Mouse (Mus musculus): Measurements from ENCODE around the gene Best2. TPM values are rescaled to one million over a fixed set of nuclear protein-coding genes. Genes with fewer than 3 reads are reported as not detected.

Gene Best2
- not detected in 2 replicates for polyA plus RNA-seq (2015; fragmentation: Nextera tagmentation; extraction: Ambion mirVana)

GRCm38 (mm10) chr8:85014431-85014830 lies at the start of gene Best2:
Gene Best2, minus strand, starts transcription at chr8:85014531.
- Histone ChIP-seq H3K4me3 (peak within 1 kb of the TSS; percentile 38), H3K9ac (peak within 1 kb of the TSS; percentile 67), H3K4me1 (replicated peaks) (peaks cover 6% of the 10 kb centered on the region), H3K9me3 (no peaks in the 10 kb centered on the region), H3K27me3 (peaks cover 49% of the 10 kb centered on the region), H3K4me2 (peak within 1 kb of the TSS; percentile 66), H3K36me3 (peaks cover 25% of the 10 kb centered on the region), H3K27ac (no peak within 1 kb of the TSS)
- WGBS: 70% methylated on average over 1 of the region's 2 CpGs
- no peak for ATAC-seq (ENCODE audit: low FRiP score)

GRCm38 (mm10) chr8:85062603-85063002 lies 48.3 kb upstream of the Best2 start:
- Histone ChIP-seq H3K4me1 (replicated peaks) (peaks cover 24% of the 10 kb centered on the region), H3K36me3 (peaks cover 47% of the 10 kb centered on the region), H3K4me2 (peak overlapping the region; percentile 95; the same call in 1 of the 2 replicates), H3K9ac (no peak overlapping the region), H3K9me3 (no peaks in the 10 kb centered on the region), H3K27me3 (no peaks in the 10 kb centered on the region), H3K4me3 (no peak overlapping the region), H3K27ac (no peak overlapping the region)
- WGBS: 94% methylated on average over 4 of the region's 4 CpGs
- no peak for ATAC-seq (ENCODE audit: low FRiP score)

GRCm38 (mm10) chr8:85059879-85060616 lies 45.7 kb upstream of the Best2 start, which contains the start of gene Fbxw9:
Gene Fbxw9, plus strand, starts transcription at chr8:85060055.
- H3K36me3 ChIP-seq: peaks cover 46% of the 10 kb centered on the region
- peak within 1 kb of the TSS; percentile 94 for H3K4me3 ChIP-seq
- peak; percentile 92 for ATAC-seq (ENCODE audit: low FRiP score)
- peak within 1 kb of the TSS; percentile 95 for H3K4me2 ChIP-seq
- H3K27me3 ChIP-seq: no peaks in the 10 kb centered on the region
- peak within 1 kb of the TSS; percentile 70 for H3K27ac ChIP-seq
- 0% methylated on average over 53 of the region's 53 CpGs for WGBS
- H3K9me3 ChIP-seq: no peaks in the 10 kb centered on the region
- H3K9ac ChIP-seq: peak within 1 kb of the TSS; percentile 91
- H3K4me1 ChIP-seq (replicated peaks): peaks cover 24% of the 10 kb centered on the region

GRCm38 (mm10) chr8:85057367-85057766 lies 43.0 kb upstream of the Best2 start:
- no peak for ATAC-seq (ENCODE audit: low FRiP score)
- H3K27me3 ChIP-seq: no peaks in the 10 kb centered on the region
- H3K9me3 ChIP-seq: no peaks in the 10 kb centered on the region
- WGBS: 87% methylated on average over 7 of the region's 7 CpGs
- H3K4me3 ChIP-seq: no peak overlapping the region
- no peak overlapping the region for H3K9ac ChIP-seq
- H3K4me2 ChIP-seq: no peak overlapping the region
- no peak overlapping the region for H3K27ac ChIP-seq
- peaks cover 57% of the 10 kb centered on the region for H3K36me3 ChIP-seq
- H3K4me1 ChIP-seq (replicated peaks): peaks cover 22% of the 10 kb centered on the region

GRCm38 (mm10) chr8:85043619-85044018 lies 29.3 kb upstream of the Best2 start:
- Histone ChIP-seq H3K9ac (no peak overlapping the region), H3K36me3 (peaks cover 82% of the 10 kb centered on the region)
- ATAC-seq (ENCODE audit: low FRiP score): no peak

GRCm38 (mm10) chr8:85037681-85038531 lies 23.6 kb upstream of the Best2 start:
- peak; percentile 10; the same call in 1 of the 2 replicates for ATAC-seq (ENCODE audit: low FRiP score)
- Histone ChIP-seq H3K9me3 (no peaks in the 10 kb centered on the region), H3K4me2 (peak overlapping the region; percentile 97), H3K36me3 (peaks cover 31% of the 10 kb centered on the region), H3K27ac (peak overlapping the region; percentile 99), H3K4me3 (peak overlapping the region; percentile 82), H3K9ac (peak overlapping the region; percentile 95), H3K4me1 (replicated peaks) (peaks cover 32% of the 10 kb centered on the region), H3K27me3 (no peaks in the 10 kb centered on the region)
- under 1% methylated on average over 47 of the region's 57 CpGs for WGBS

More at GRCm38 (mm10) chr8:85043619-85044018, 29.3 kb upstream of the Best2 start:
- Histone ChIP-seq H3K27ac (no peak overlapping the region), H3K27me3 (no peaks in the 10 kb centered on the region), H3K4me1 (replicated peaks) (peaks cover 10% of the 10 kb centered on the region), H3K9me3 (no peaks in the 10 kb centered on the region), H3K4me3 (no peak overlapping the region), H3K4me2 (no peak overlapping the region)
- 97% methylated on average over 6 of the region's 6 CpGs for WGBS

DNA sequence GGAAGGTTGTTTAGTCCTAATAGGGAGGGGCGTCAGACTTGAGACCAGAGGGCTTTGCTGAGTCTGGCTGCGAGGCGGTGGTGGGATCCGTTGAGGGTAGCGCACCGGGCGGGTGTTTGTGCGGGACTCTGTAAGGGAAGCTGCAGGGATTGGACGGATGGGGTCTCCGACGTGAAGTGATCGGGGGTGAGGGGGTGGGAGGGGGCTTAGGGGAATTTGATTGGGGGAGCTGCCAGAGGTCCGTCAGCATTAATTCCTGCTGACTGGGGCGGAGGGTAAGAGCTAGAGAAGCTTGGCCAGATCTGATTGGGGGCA lies 23.0 kb upstream of the Best2 start:
- Histone ChIP-seq H3K4me3 (peak overlapping the region; percentile 82), H3K36me3 (peaks cover 32% of the 10 kb centered on the region), H3K4me2 (peak overlapping the region; percentile 97), H3K9ac (peak overlapping the region; percentile 95), H3K4me1 (replicated peaks) (peaks cover 32% of the 10 kb centered on the region), H3K27ac (peak overlapping the region; percentile 99), H3K9me3 (no peaks in the 10 kb centered on the region), H3K27me3 (no peaks in the 10 kb centered on the region)
- WGBS: under 1% methylated on average over 14 of the region's 14 CpGs
- ATAC-seq (ENCODE audit: low FRiP score): peak; percentile 71

DNA sequence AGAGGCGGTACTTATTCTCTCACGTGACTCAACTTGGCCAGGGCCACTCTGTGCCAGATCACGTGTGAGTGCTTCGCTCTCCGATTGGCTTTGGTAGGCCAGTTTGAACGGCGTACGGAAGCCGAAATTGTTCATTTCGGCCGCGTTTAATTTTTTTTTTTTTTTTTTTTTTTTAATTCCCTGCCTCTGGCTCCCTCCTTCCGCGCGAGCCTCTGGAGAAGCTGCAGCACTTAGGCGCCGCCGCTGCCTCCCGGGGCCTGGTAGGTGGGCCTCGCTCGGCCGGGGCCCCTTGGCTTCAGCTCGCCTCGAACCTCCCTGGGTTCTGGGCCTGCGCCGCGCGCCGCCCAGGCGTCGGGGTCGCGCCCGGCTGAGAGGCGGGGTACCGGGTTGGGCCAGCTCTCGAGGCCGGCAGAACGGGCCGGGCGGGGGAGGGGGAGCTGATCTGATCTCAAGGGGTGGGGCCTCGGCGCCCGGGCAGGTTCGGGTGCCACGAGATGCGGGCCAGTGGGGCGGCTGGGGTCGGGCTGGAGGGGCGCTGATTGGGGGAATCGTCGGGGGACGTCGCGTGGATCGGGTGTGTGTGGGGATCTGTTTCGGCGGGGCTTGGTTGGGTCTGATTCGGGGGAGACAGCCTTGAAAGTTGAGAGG lies 22.5 kb upstream of the Best2 start, which contains the start of gene Tnpo2:
TSS of gene Tnpo2 (plus strand) at position 198 of the 648 bp plus-strand sequence.
- peaks cover 32% of the 10 kb centered on the region for H3K36me3 ChIP-seq
- H3K4me1 ChIP-seq (replicated peaks): peaks cover 32% of the 10 kb centered on the region
- H3K27ac ChIP-seq: peak within 1 kb of the TSS; percentile 99
- no peaks in the 10 kb centered on the region for H3K9me3 ChIP-seq
- H3K4me3 ChIP-seq: peak within 1 kb of the TSS; percentile 82
- peak within 1 kb of the TSS; percentile 95 for H3K9ac ChIP-seq
- no peaks in the 10 kb centered on the region for H3K27me3 ChIP-seq
- under 1% methylated on average over 58 of the region's 59 CpGs for WGBS
- H3K4me2 ChIP-seq: peak within 1 kb of the TSS; percentile 97
- peak; percentile 93 for ATAC-seq (ENCODE audit: low FRiP score)

DNA sequence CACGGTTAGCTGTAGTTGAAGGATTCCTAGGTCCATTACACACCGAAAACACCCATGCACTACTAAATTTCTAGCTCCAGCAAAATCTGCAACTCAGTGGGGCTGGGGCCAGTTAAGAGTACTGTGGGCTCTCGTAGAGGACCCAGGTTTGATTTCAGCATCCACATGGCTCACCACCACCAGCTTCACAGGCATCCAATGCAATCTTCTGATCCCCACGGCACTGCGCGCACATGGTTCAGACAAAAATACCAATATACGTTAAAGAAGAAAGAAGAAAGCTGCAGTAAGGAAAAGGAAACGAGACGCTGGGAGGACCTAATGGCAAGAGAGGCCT lies 22.0 kb upstream of the Best2 start:
- Histone ChIP-seq H3K9ac (peak overlapping the region; percentile 79), H3K36me3 (peaks cover 33% of the 10 kb centered on the region), H3K27ac (peak overlapping the region; percentile 87), H3K4me2 (peak overlapping the region; percentile 76), H3K4me1 (replicated peaks) (peaks cover 32% of the 10 kb centered on the region), H3K4me3 (peak overlapping the region; percentile 82), H3K27me3 (no peaks in the 10 kb centered on the region), H3K9me3 (no peaks in the 10 kb centered on the region)
- 0% methylated on average over 9 of the region's 9 CpGs for WGBS
- ATAC-seq (ENCODE audit: low FRiP score): peak; percentile 43

GRCm38 (mm10) chr8:85035728-85036310 lies 21.5 kb upstream of the Best2 start:
- H3K9ac ChIP-seq: peak overlapping the region; percentile 79
- H3K27ac ChIP-seq: peak overlapping the region; percentile 87
- peak; percentile 0 for ATAC-seq (ENCODE audit: low FRiP score)
- peak overlapping the region; percentile 76 for H3K4me2 ChIP-seq
- no peaks in the 10 kb centered on the region for H3K9me3 ChIP-seq
- WGBS: 2% methylated on average over 15 of the region's 15 CpGs
- H3K4me1 ChIP-seq (replicated peaks): peaks cover 32% of the 10 kb centered on the region
- H3K27me3 ChIP-seq: no peaks in the 10 kb centered on the region
- peak overlapping the region; percentile 82 for H3K4me3 ChIP-seq
- H3K36me3 ChIP-seq: peaks cover 32% of the 10 kb centered on the region

GRCm38 (mm10) chr8:85035165-85035727 lies 20.9 kb upstream of the Best2 start:
- peak overlapping the region; percentile 82 for H3K4me3 ChIP-seq
- 0 out of 2 replicates have a peak overlapping the region, but pooled peaks have one; percentile 87 for H3K27ac ChIP-seq
- 6% methylated on average over 12 of the region's 12 CpGs for WGBS
- no peak for ATAC-seq (ENCODE audit: low FRiP score)
- no peaks in the 10 kb centered on the region for H3K9me3 ChIP-seq
- H3K4me1 ChIP-seq (replicated peaks): peaks cover 32% of the 10 kb centered on the region
- H3K27me3 ChIP-seq: no peaks in the 10 kb centered on the region
- peaks cover 31% of the 10 kb centered on the region for H3K36me3 ChIP-seq
- peak overlapping the region; percentile 79 for H3K9ac ChIP-seq
- peak overlapping the region; percentile 76 for H3K4me2 ChIP-seq

Measured in hindbrain, embryonic 13.5 days (tissue).